Mouse (Mus musculus) heart, postnatal 0 days (tissue): Measurements from ENCODE around the gene Neurog1.

Experiments
- CTCF ChIP-seq: IDR thresholded peaks from 2 replicates; pipeline ENCODE4 v1.5.1; 2016; ENCODE audit warnings: antibody characterized with exemption, control low read depth, low read depth
- EP300 ChIP-seq: IDR thresholded peaks from 2 replicates; pipeline ENCODE4 v1.6.1; 2016; ENCODE audit warnings: antibody characterized with exemption, low read depth

GRCm38 (mm10) chr13:56262269-56262668, 10.3 kb upstream of the Neurog1 start:
- TF ChIP-seq CTCF: no peak
- no peak for TF ChIP-seq EP300
